In the genomic region with DNA sequence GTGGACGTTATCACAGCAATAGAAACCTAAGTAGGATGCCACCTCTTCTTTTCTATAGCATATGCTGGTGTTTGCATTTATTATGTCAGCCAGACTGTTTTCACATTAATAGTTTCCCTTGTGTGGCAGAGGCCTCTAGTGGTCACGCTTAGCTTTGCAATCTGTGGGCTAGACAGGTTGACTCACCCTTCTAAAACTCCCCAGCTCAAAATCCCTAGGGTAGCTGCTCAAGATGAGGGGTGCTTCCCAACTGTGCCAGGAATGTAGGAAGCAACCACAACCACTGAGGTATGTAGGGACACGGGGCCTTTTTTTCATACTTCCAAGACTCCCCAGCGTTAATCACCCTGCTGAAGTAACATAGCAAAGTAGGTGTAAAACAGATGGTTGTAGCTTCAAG, we compare ENCODE assay signal across 8 mouse cellular contexts.
A peak's percentile ranks its signal among the peaks of the same experiment; 100 is the strongest.
DNase-seq lines count a peak whose midpoint lies in the region; ATAC-seq and TF ChIP-seq lines count a peak whose summit lies in the region.

No protein-coding gene starts in this region.

- intact Hi-C loops in heart, postnatal 14 days (cut with DNase I): loop anchor here (2.0 to 10.0 kb wide), 3 partner anchors 179 to 845 kb away; no protein-coding TSS in a partner anchor
- intact Hi-C loops in left cerebral cortex, adult 2 months (cut with DNase I): loop anchor here (1.0 to 10.0 kb wide), 3 partner anchors 399 to 846 kb away; a partner anchor contains a TSS

- no peaks in the 10 kb centered on the region for H3K9me3 ChIP-seq in neural tube, embryonic 12.5 days

- no peaks in the 10 kb centered on the region for H3K27me3 ChIP-seq in neural tube, embryonic 12.5 days (replicated peaks)

- H3K4me3 ChIP-seq in left cerebral cortex, adult 2 months: no peak overlapping the region
- no peak overlapping the region for H3K4me3 ChIP-seq in neural tube, embryonic 12.5 days

- peak; percentile 79 for TF ChIP-seq CTCF in left cerebral cortex, adult 2 months (IDR thresholded peaks at IDR 0.05)

- H3K4me1 ChIP-seq in neural tube, embryonic 12.5 days: no peaks in the 10 kb centered on the region

- WGBS in neural tube, embryonic 12.5 days: 40% methylated on average over 4 of the region's 4 CpGs

- peak; percentile 5 for DNase-seq in ovary, postnatal 10 days (ENCODE audit: low spot score)
- no peak for DNase-seq in ovary, adult 18-20 months (ENCODE audit: low spot score)
- peak; percentile 52 for DNase-seq in adrenal gland, adult 2 months
- DNase-seq in embryo, embryonic 10.5 days (ENCODE audit: low spot score): peak; percentile 70
- DNase-seq in heart, postnatal 14 days: peak; percentile 50 to 66
- DNase-seq in left cerebral cortex, adult 2 months (ENCODE audit: extremely low spot score in 1 of 2, low spot score in 2 of 2): peak; percentile 41 to 48
- no peak for DNase-seq in spleen, adult 12 weeks (ENCODE audit: low spot score)

- H3K27ac ChIP-seq in left cerebral cortex, adult 2 months: no peak overlapping the region
- H3K27ac ChIP-seq in neural tube, embryonic 12.5 days: no peak overlapping the region

- no peak overlapping the region for H3K9ac ChIP-seq in neural tube, embryonic 12.5 days

- H3K36me3 ChIP-seq in neural tube, embryonic 12.5 days: no peaks in the 10 kb centered on the region

- 0 out of 2 replicates have a peak, but pooled peaks have one; percentile 37 for ATAC-seq in neural tube, embryonic 12.5 days (ENCODE audit: low FRiP score, low read depth)

- H3K4me2 ChIP-seq in neural tube, embryonic 12.5 days (replicated peaks): no peak overlapping the region

Comparison
In these comparisons a context has a peak if more than half of its experiments do, and no peak if none do; other contexts are left out.
1. DNase-seq: peak in ovary, postnatal 10 days (single experiment), adrenal gland, adult 2 months (single experiment), embryo, embryonic 10.5 days (single experiment), heart, postnatal 14 days (2 of 2) and left cerebral cortex, adult 2 months (2 of 2); none in ovary, adult 18-20 months (single experiment) and spleen, adult 12 weeks (single experiment).